Mouse (Mus musculus) heart, postnatal 25 days (tissue): Measurements from ENCODE around the gene 1810046K07Rik. TPM values are rescaled to one million over a fixed set of nuclear protein-coding genes. Genes with fewer than 3 reads are reported as not detected.
A peak's percentile ranks its signal among the peaks of the same experiment; 100 is the strongest.

Experiments
- DNase-seq: peaks from one replicate; pipeline ENCODE4 v3.0.0; 2022; ENCODE audit warnings: low spot score
- intact Hi-C: fragments of 180-260 bp; cut with DNase I; formaldehyde crosslinking; loops from one replicate; pipeline ENCODE4 v1.15.1; 2025
- total RNA-seq, 2 experiments: library from RNA; stranded (reverse); gene quantifications; 2 replicates each; pipeline ENCODE4 v1.2.3; 2021

The 1810046K07Rik gene
- total RNA-seq, 2 experiments from 2014 or later = not detected

GRCm38 (mm10) chr9:51310515-51310914 is 18.2 kb downstream of the 1810046K07Rik start:
- DNase-seq = no peak
- intact Hi-C loops = no loop called here

- DNase-seq = no peak
- intact Hi-C loops = no loop called here
Observed at GRCm38 (mm10) chr9:51306351-51306750, 22.4 kb downstream of the 1810046K07Rik start.

- no peak for DNase-seq
Observed at GRCm38 (mm10) chr9:51305146-51305545, 23.6 kb downstream of the 1810046K07Rik start.

GRCm38 (mm10) chr9:51303980-51304379 is 24.7 kb downstream of the 1810046K07Rik start:
- intact Hi-C loops = no loop called here
- DNase-seq = no peak

More at GRCm38 (mm10) chr9:51305146-51305545, 23.6 kb downstream of the 1810046K07Rik start:
- intact Hi-C loops = no loop called here

- no peak for DNase-seq
- intact Hi-C loops = loop anchor here (10.0 kb wide), 1 partner anchor 449 kb away; the partner anchor contains the start of gene Ppp2r1b
Observed at GRCm38 (mm10) chr9:51293541-51293940, 35.2 kb downstream of the 1810046K07Rik start.

- peak; percentile 34 for DNase-seq
- intact Hi-C loops = loop anchor here (1.0 to 10.0 kb wide), 2 partner anchors 131 to 448 kb away; partner anchors contain the start of gene Ppp2r1b
Observed at GRCm38 (mm10) chr9:51292674-51293073, 36.0 kb downstream of the 1810046K07Rik start.

- intact Hi-C loops = loop anchor here (10.0 kb wide), 1 partner anchor 446 kb away; the partner anchor contains the start of gene Ppp2r1b
- no peak for DNase-seq
Observed at GRCm38 (mm10) chr9:51290980-51291379, 37.7 kb downstream of the 1810046K07Rik start.

GRCm38 (mm10) chr9:51286079-51286478 is 42.6 kb downstream of the 1810046K07Rik start:
- DNase-seq = no peak
- intact Hi-C loops = no loop called here

GRCm38 (mm10) chr9:51278500-51279381 is 50.0 kb downstream of the 1810046K07Rik start, which contains the start of gene Colca2:
TSS of gene Colca2 (minus strand) at chr9:51278569.
- intact Hi-C loops = no loop called here

GRCm38 (mm10) chr9:51277834-51278498 is 50.8 kb downstream of the 1810046K07Rik start:
- DNase-seq = no peak
- intact Hi-C loops = no loop called here

More at GRCm38 (mm10) chr9:51278500-51279381, 50.0 kb downstream of the 1810046K07Rik start, which contains the start of gene Colca2:
- DNase-seq = peak; percentile 67

GRCm38 (mm10) chr9:51274678-51275077 is 54.0 kb downstream of the 1810046K07Rik start:
- DNase-seq = no peak
- intact Hi-C loops = no loop called here

GRCm38 (mm10) chr9:51273581-51274154 is 55.0 kb downstream of the 1810046K07Rik start:
- intact Hi-C loops = no loop called here
- DNase-seq = no peak

- intact Hi-C loops = no loop called here
Observed at GRCm38 (mm10) chr9:51272102-51272501, 56.6 kb downstream of the 1810046K07Rik start.

GRCm38 (mm10) chr9:51271073-51271472 is 57.6 kb downstream of the 1810046K07Rik start:
- intact Hi-C loops = no loop called here
- no peak for DNase-seq

More at GRCm38 (mm10) chr9:51272102-51272501, 56.6 kb downstream of the 1810046K07Rik start:
- no peak for DNase-seq

GRCm38 (mm10) chr9:51268852-51269251 is 59.9 kb downstream of the 1810046K07Rik start:
- no peak for DNase-seq
- intact Hi-C loops = no loop called here

- DNase-seq = no peak
- intact Hi-C loops = no loop called here
Observed at GRCm38 (mm10) chr9:51258426-51258825, 70.3 kb downstream of the 1810046K07Rik start.

GRCm38 (mm10) chr9:51256780-51257502 is 71.8 kb downstream of the 1810046K07Rik start:
- DNase-seq = no peak
- intact Hi-C loops = no loop called here
